Mouse (Mus musculus): ENCODE data around the gene Sestd1. TPM values are rescaled to one million over a fixed set of nuclear protein-coding genes. Genes with fewer than 3 reads are reported as not detected.
A peak's percentile ranks its signal among the peaks of the same experiment; 100 is the strongest.

Sestd1 gene
- total and polyA plus RNA-seq, 2 experiments from 2014 or later, result 21.0 to 41.3 TPM

GRCm38 (mm10) chr2:77172241-77172671 lies 108.1 kb downstream of the Sestd1 start:
- Histone ChIP-seq H3K4me3 (ENCODE audit: low read length) (no peak overlapping the region), H3K4me1 (ENCODE audit: insufficient read depth, low read length) (peaks cover 13% of the 10 kb centered on the region), H3K27me3 (ENCODE audit: insufficient read depth, low read length) (no peaks in the 10 kb centered on the region), H3K9me3 (ENCODE audit: low read length) (no peaks in the 10 kb centered on the region), H3K27ac (peak overlapping the region; percentile 52), H3K36me3 (ENCODE audit: insufficient read depth, low read length) (no peaks in the 10 kb centered on the region), H3K4me2 (ENCODE audit: low read depth, low read length) (no peak overlapping the region), H3K9ac (replicated peaks; ENCODE audit: low read length) (no peak overlapping the region)
- WGBS, result 41% methylated on average over 10 of the region's 10 CpGs
- DNase-seq (ENCODE audit: low spot score), result peak; percentile 31
- peak; percentile 11; the same call in 1 of the 2 replicates for ATAC-seq
- no peak for TF ChIP-seq CTCF (IDR thresholded peaks at IDR 0.05; ENCODE audit: low read depth)

- H3K4me1 ChIP-seq (ENCODE audit: insufficient read depth, low read length), result peaks cover 13% of the 10 kb centered on the region
- peak overlapping the region; percentile 26; the same call in 1 of the 2 replicates for H3K4me2 ChIP-seq (ENCODE audit: low read depth, low read length)
- no peaks in the 10 kb centered on the region for H3K36me3 ChIP-seq (ENCODE audit: insufficient read depth, low read length)
- no peaks in the 10 kb centered on the region for H3K9me3 ChIP-seq (ENCODE audit: low read length)
- WGBS, result 46% methylated on average over 23 of the region's 23 CpGs
- no peak overlapping the region for H3K9ac ChIP-seq (replicated peaks; ENCODE audit: low read length)
- no peak overlapping the region for H3K4me3 ChIP-seq (ENCODE audit: low read length)
- H3K27me3 ChIP-seq (ENCODE audit: insufficient read depth, low read length), result no peaks in the 10 kb centered on the region
- DNase-seq (ENCODE audit: low spot score) (no peak), ATAC-seq (peak; percentile 44)
- TF ChIP-seq CTCF (IDR thresholded peaks at IDR 0.05; ENCODE audit: low read depth), result no peak
- peak overlapping the region; percentile 52 for H3K27ac ChIP-seq
Measured at GRCm38 (mm10) chr2:77171444-77172240, 108.8 kb downstream of the Sestd1 start.

- H3K27me3 ChIP-seq (ENCODE audit: insufficient read depth, low read length), result no peaks in the 10 kb centered on the region
- TF ChIP-seq CTCF (IDR thresholded peaks at IDR 0.05; ENCODE audit: low read depth), result no peak
- WGBS, result 10% methylated on average over 6 of the region's 6 CpGs
- H3K4me3 ChIP-seq (ENCODE audit: low read length), result peak within 1 kb of the TSS; percentile 36
- H3K4me2 ChIP-seq (ENCODE audit: low read depth, low read length), result peak within 1 kb of the TSS; percentile 61
- ATAC-seq, result peak; percentile 18; the same call in 1 of the 2 replicates
- no peak for DNase-seq (ENCODE audit: low spot score)
- H3K4me1 ChIP-seq (ENCODE audit: insufficient read depth, low read length), result peaks cover 13% of the 10 kb centered on the region
- H3K9ac ChIP-seq (replicated peaks; ENCODE audit: low read length), result peak within 1 kb of the TSS; percentile 46
- no peaks in the 10 kb centered on the region for H3K9me3 ChIP-seq (ENCODE audit: low read length)
- H3K27ac ChIP-seq, result peak within 1 kb of the TSS; percentile 72
- no peaks in the 10 kb centered on the region for H3K36me3 ChIP-seq (ENCODE audit: insufficient read depth, low read length)
Measured at GRCm38 (mm10) chr2:77170633-77171105, 109.7 kb downstream of the Sestd1 start, which contains the start of gene Ccdc141. Ccdc141 (minus strand) TSS chr2:77170636.

- 5% methylated on average over 21 of the region's 21 CpGs for WGBS
- Histone ChIP-seq H3K4me2 (ENCODE audit: low read depth, low read length) (peak overlapping the region; percentile 61), H3K36me3 (ENCODE audit: insufficient read depth, low read length) (no peaks in the 10 kb centered on the region), H3K4me1 (ENCODE audit: insufficient read depth, low read length) (peaks cover 13% of the 10 kb centered on the region), H3K4me3 (ENCODE audit: low read length) (peak overlapping the region; percentile 36), H3K9me3 (ENCODE audit: low read length) (no peaks in the 10 kb centered on the region), H3K9ac (replicated peaks; ENCODE audit: low read length) (peak overlapping the region; percentile 46), H3K27me3 (ENCODE audit: insufficient read depth, low read length) (no peaks in the 10 kb centered on the region), H3K27ac (peak overlapping the region; percentile 72)
- DNase-seq (ENCODE audit: low spot score), result peak; percentile 31
- ATAC-seq, result peak; percentile 75
- no peak for TF ChIP-seq CTCF (IDR thresholded peaks at IDR 0.05; ENCODE audit: low read depth)
Measured at GRCm38 (mm10) chr2:77169916-77170632, 110.3 kb downstream of the Sestd1 start.

- Histone ChIP-seq H3K9ac (replicated peaks; ENCODE audit: low read length) (peak overlapping the region; percentile 46), H3K36me3 (ENCODE audit: insufficient read depth, low read length) (no peaks in the 10 kb centered on the region), H3K4me3 (ENCODE audit: low read length) (no peak overlapping the region), H3K4me1 (ENCODE audit: insufficient read depth, low read length) (peaks cover 5% of the 10 kb centered on the region), H3K27me3 (ENCODE audit: insufficient read depth, low read length) (no peaks in the 10 kb centered on the region), H3K27ac (peak overlapping the region; percentile 72; the same call in 1 of the 2 replicates), H3K9me3 (ENCODE audit: low read length) (no peaks in the 10 kb centered on the region), H3K4me2 (ENCODE audit: low read depth, low read length) (peak overlapping the region; percentile 61)
- TF ChIP-seq CTCF (IDR thresholded peaks at IDR 0.05; ENCODE audit: low read depth), result no peak
- no peak for ATAC-seq
- DNase-seq (ENCODE audit: low spot score), result no peak
- WGBS, result 79% methylated on average over 4 of the region's 4 CpGs
Measured at GRCm38 (mm10) chr2:77169218-77169617, 111.2 kb downstream of the Sestd1 start.

GRCm38 (mm10) chr2:77168781-77169180 lies 111.6 kb downstream of the Sestd1 start:
- no peak for ATAC-seq
- Histone ChIP-seq H3K36me3 (ENCODE audit: insufficient read depth, low read length) (no peaks in the 10 kb centered on the region), H3K9me3 (ENCODE audit: low read length) (no peaks in the 10 kb centered on the region), H3K4me2 (ENCODE audit: low read depth, low read length) (peak overlapping the region; percentile 34; the same call in 1 of the 2 replicates), H3K4me1 (ENCODE audit: insufficient read depth, low read length) (peaks cover under 1% of the 10 kb centered on the region; the same call in 1 of the 2 replicates), H3K27ac (no peak overlapping the region), H3K9ac (replicated peaks; ENCODE audit: low read length) (no peak overlapping the region), H3K27me3 (ENCODE audit: insufficient read depth, low read length) (no peaks in the 10 kb centered on the region), H3K4me3 (ENCODE audit: low read length) (no peak overlapping the region)
- DNase-seq (ENCODE audit: low spot score), result no peak
- 93% methylated on average over 7 of the region's 7 CpGs for WGBS
- TF ChIP-seq CTCF (IDR thresholded peaks at IDR 0.05; ENCODE audit: low read depth), result no peak

All from hindbrain, postnatal 0 days (tissue).